Mouse (Mus musculus) neural tube, embryonic 13.5 days (tissue): ENCODE measurements around the gene Pklr. TPM values are rescaled to one million over a fixed set of nuclear protein-coding genes. Genes with fewer than 3 reads are reported as not detected.

Experiments
- ATAC-seq: fragments of 200-750 bp; cut with Nextera tagmentation; 2 replicates; pipeline ENCODE4 v1.8.0; 2017; ENCODE audit warnings: low read depth, mild to moderate bottlenecking, moderate TSS enrichment, moderate library complexity
- H3K27ac ChIP-seq: fragments of 300-500 bp; sonication (generic); replicated peaks from 2 replicates; pipeline ENCODE4 v1.5.1; 2015; ENCODE audit warnings: moderate library complexity, mild to moderate bottlenecking, inconsistent platforms
- H3K27me3 ChIP-seq: fragments of 300-500 bp; sonication (generic); 2 replicates; pipeline ENCODE4 v1.6.1; 2015; ENCODE audit warnings: mild to moderate bottlenecking, inconsistent platforms
- H3K36me3 ChIP-seq: fragments of 300-500 bp; sonication (generic); 2 replicates; pipeline ENCODE4 v1.6.1; 2015; ENCODE audit warnings: mild to moderate bottlenecking, inconsistent platforms
- H3K4me1 ChIP-seq: fragments of 300-500 bp; sonication (generic); replicated peaks from 2 replicates; pipeline ENCODE4 v1.6.1; 2015; ENCODE audit warnings: inconsistent platforms
- H3K4me2 ChIP-seq: fragments of 300-500 bp; sonication (generic); 2 replicates; pipeline ENCODE4 v1.6.1; 2015; ENCODE audit warnings: inconsistent platforms, mild to moderate bottlenecking, moderate library complexity
- H3K4me3 ChIP-seq: fragments of 300-500 bp; sonication (generic); 2 replicates; pipeline ENCODE4 v1.5.1; 2015; ENCODE audit warnings: mild to moderate bottlenecking, inconsistent platforms
- H3K9ac ChIP-seq: fragments of 300-500 bp; sonication (generic); 2 replicates; pipeline ENCODE4 v1.6.1; 2015; ENCODE audit warnings: moderate library complexity, mild to moderate bottlenecking, inconsistent platforms
- H3K9me3 ChIP-seq: fragments of 300-500 bp; sonication (generic); 2 replicates; pipeline ENCODE4 v1.6.1; 2016; ENCODE audit warnings: inconsistent platforms
- WGBS: fragments of 180-500 bp; shearing (Covaris S2); methylation state at CpG from one replicate; pipeline ENCODE4 v1.1.7; 2015; 5-methylcytosine and 5-hydroxymethylcytosine counted together
- polyA plus RNA-seq: library from polyadenylated mRNA; unstranded; fragments of >200 nt; fragmentation: Nextera tagmentation; extraction: Ambion mirVana; gene quantifications from 2 replicates; pipeline ENCODE4 v1.2.1, GENCODE M21; 2015

Gene Pklr
- polyA plus RNA-seq, 1 experiment from 2014 or later: 0.46 TPM

DNA sequence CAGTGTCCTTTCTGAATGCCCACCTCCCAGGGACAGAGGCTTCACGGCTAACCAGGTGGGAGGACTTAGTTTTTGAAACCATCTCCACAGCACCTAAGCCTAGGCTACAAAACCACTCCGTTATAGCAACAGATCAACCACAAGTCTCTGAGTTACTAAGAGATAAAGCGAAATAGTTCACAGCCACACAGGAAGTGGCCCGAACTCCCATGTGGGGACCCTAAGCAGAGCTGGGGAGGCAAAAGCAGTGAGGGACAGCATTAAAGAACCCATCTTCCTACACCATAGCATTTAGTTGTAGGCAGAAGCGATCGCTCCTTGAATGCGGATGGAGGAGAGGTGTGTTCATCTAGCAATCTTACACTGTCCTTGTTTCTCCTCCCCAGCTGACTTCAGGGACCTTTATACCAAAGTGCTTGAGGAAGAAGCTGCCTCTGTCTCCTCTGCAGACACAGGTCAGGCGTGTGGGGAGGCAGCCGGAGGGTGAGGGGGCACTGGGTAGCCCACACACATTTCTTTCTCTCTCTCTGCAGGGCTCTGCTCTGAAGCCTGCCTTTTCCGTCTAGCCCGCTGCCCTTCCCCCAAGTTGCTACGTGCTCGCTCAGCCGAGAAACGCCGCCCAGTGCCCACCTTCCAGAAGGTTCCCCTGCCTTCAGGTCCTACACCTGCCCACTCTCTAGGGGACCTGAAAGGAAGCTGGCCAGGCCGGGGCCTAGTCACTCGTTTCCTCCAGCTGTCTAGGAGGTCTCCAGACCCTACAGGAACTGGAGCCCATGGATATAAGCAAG lies 51.9 kb downstream of the Pklr start:
- peaks cover 32% of the 10 kb centered on the region for H3K36me3 ChIP-seq
- 77% methylated on average over 18 of the region's 18 CpGs for WGBS
- no peaks in the 10 kb centered on the region for H3K27me3 ChIP-seq
- H3K27ac ChIP-seq: no peak overlapping the region
- no peak for ATAC-seq
- no peak overlapping the region for H3K9ac ChIP-seq
- H3K9me3 ChIP-seq: no peaks in the 10 kb centered on the region
- H3K4me3 ChIP-seq: no peak overlapping the region
- peaks cover 25% of the 10 kb centered on the region for H3K4me1 ChIP-seq
- H3K4me2 ChIP-seq: no peak overlapping the region

DNA sequence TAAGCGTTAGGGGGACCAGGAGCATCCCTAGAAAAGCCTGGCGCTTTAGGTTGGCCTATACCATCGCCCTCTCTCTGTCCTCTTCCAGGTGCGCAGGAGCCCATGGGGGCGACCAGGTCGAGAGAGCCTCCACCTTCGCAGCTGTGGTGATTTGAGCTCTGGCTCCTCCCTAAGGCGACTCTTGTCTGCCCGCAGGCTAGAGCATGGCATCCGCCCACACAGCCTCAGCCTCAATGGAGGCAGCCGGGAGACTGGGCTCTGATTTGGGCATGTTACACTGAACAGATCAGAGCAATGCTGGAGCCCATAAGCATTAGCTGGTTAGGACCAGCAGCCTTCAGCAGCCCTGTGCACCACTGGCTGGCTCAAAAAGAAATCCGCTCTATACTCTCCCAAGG lies 52.5 kb downstream of the Pklr start:
- Histone ChIP-seq H3K4me2 (no peak overlapping the region), H3K27me3 (no peaks in the 10 kb centered on the region), H3K4me1 (peaks cover 23% of the 10 kb centered on the region), H3K27ac (no peak overlapping the region), H3K4me3 (no peak overlapping the region), H3K9ac (no peak overlapping the region), H3K9me3 (no peaks in the 10 kb centered on the region), H3K36me3 (peaks cover 32% of the 10 kb centered on the region)
- WGBS: 71% methylated on average over 12 of the region's 12 CpGs
- ATAC-seq: no peak

DNA sequence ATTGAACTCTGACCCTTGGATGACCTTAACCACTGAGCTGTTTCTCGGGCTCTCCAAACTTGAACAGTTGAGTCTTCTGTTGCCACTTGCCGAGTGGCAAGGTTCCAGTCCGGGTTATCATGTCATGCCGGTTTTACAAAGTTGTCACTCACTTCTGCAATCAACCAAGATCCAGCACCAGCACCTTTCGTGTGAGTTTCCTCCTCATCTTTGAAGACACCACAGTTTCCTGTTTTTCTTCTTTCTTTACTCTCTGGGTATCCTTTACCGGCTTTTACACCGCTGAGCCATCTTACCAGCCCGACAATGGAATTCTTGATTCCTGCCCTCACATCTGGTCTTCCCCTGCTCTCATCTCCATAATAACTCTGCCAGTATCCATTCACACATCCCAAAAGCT lies 54.5 kb downstream of the Pklr start:
- no peaks in the 10 kb centered on the region for H3K27me3 ChIP-seq
- no peak overlapping the region for H3K9ac ChIP-seq
- H3K9me3 ChIP-seq: no peaks in the 10 kb centered on the region
- H3K4me3 ChIP-seq: no peak overlapping the region
- ATAC-seq: no peak
- H3K4me2 ChIP-seq: no peak overlapping the region
- H3K27ac ChIP-seq: no peak overlapping the region
- 84% methylated on average over 8 of the region's 8 CpGs for WGBS
- H3K4me1 ChIP-seq: peaks cover 4% of the 10 kb centered on the region
- peaks cover 32% of the 10 kb centered on the region for H3K36me3 ChIP-seq

DNA sequence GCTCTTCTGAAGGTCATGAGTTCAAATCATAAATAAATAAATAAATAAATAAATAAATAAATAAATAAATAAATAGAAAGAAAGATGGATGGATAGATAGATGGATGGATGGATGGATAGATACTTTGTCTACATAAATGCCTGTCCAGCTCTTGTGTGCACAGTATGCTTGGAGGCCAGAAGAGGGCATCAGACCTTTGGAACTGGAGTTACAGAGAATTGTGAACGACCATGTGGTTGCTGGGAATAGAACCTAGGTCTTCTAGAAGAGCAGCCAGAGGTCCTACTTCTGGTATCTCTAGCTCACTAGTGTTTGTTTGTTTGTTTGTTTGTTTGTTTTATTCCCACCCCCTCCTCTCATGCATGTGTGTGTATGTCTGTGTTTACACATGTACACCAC lies 57.4 kb downstream of the Pklr start:
- WGBS: 79% methylated on average over 1 of the region's 1 CpGs
- peaks cover 13% of the 10 kb centered on the region for H3K4me1 ChIP-seq
- ATAC-seq: no peak
- no peak overlapping the region for H3K9ac ChIP-seq
- H3K9me3 ChIP-seq: no peaks in the 10 kb centered on the region
- no peak overlapping the region for H3K27ac ChIP-seq
- H3K4me2 ChIP-seq: no peak overlapping the region
- H3K4me3 ChIP-seq: no peak overlapping the region
- H3K27me3 ChIP-seq: no peaks in the 10 kb centered on the region
- H3K36me3 ChIP-seq: peaks cover 10% of the 10 kb centered on the region

DNA sequence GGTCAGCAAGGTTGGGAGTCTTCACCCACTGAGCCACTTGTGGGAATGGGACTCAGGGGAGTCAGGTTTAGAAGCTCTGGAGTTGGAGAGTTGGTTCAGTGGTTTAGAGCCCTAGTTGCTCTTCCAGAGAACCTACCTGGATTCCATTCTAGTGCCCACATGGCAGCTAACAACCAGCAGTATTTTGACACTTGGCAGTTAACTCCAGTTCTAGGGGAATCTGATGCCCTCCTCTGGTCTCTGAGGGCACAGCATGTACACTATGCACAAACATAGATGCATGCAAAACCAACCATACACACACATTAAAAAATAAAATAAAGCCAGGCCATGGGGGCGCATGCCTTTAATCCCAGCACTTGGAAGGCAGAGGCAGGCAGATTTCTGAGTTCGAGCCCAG lies 57.9 kb downstream of the Pklr start:
- H3K27me3 ChIP-seq: no peaks in the 10 kb centered on the region
- 92% methylated on average over 2 of the region's 2 CpGs for WGBS
- no peak overlapping the region for H3K9ac ChIP-seq
- H3K4me1 ChIP-seq: peaks cover 13% of the 10 kb centered on the region
- no peak overlapping the region for H3K4me2 ChIP-seq
- H3K4me3 ChIP-seq: no peak overlapping the region
- H3K36me3 ChIP-seq: peaks cover 5% of the 10 kb centered on the region; the same call in 1 of the 2 replicates
- no peaks in the 10 kb centered on the region for H3K9me3 ChIP-seq
- no peak overlapping the region for H3K27ac ChIP-seq
- ATAC-seq: no peak

Other genes with a start within 250 kb of the Pklr start
- gene Msto1, start 222.1 kb upstream of the Pklr start, polyA plus RNA-seq: 41.1 and 45.3 TPM in 2 replicates
- 19.1 and 20.6 TPM in 2 replicates for gene Ash1l, start 185.5 kb upstream of the Pklr start, polyA plus RNA-seq
- gene Dap3, start 185.0 kb upstream of the Pklr start, polyA plus RNA-seq: 145 and 152 TPM in 2 replicates
- gene Rusc1, start 42.8 kb upstream of the Pklr start, polyA plus RNA-seq: 83.4 and 91.9 TPM in 2 replicates
- gene Gm43738, start 35.0 kb upstream of the Pklr start, polyA plus RNA-seq: 0.15 TPM in 1 of 2 replicates, not detected in the other
- 329 and 357 TPM in 2 replicates for gene Fdps, start 34.2 kb upstream of the Pklr start, polyA plus RNA-seq
- 34.6 and 35.6 TPM in 2 replicates for gene Hcn3, start 24.1 kb downstream of the Pklr start, polyA plus RNA-seq
- 27.5 and 30.6 TPM in 2 replicates for gene Clk2, start 28.7 kb downstream of the Pklr start, polyA plus RNA-seq
- 129 and 135 TPM in 2 replicates for gene Scamp3, start 41.3 kb downstream of the Pklr start, polyA plus RNA-seq
- 38.9 and 49.9 TPM in 2 replicates for gene Fam189b, start 47.0 kb downstream of the Pklr start, polyA plus RNA-seq
- gene Gba, start 66.8 kb downstream of the Pklr start, polyA plus RNA-seq: 48.3 and 50.0 TPM in 2 replicates
- 45.6 and 52.8 TPM in 2 replicates for gene Thbs3, start 79.0 kb downstream of the Pklr start, polyA plus RNA-seq
- 157 and 170 TPM in 2 replicates for gene Mtx1, start 90.9 kb downstream of the Pklr start, polyA plus RNA-seq
- 1.0 and 1.1 TPM in 2 replicates for gene Muc1, start 92.9 kb downstream of the Pklr start, polyA plus RNA-seq
- 248 and 258 TPM in 2 replicates for gene Krtcap2, start 109.8 kb downstream of the Pklr start, polyA plus RNA-seq
- gene Trim46, start 110.2 kb downstream of the Pklr start, polyA plus RNA-seq: 55.8 and 55.9 TPM in 2 replicates
- gene Dpm3, start 123.2 kb downstream of the Pklr start, polyA plus RNA-seq: 76.9 and 81.4 TPM in 2 replicates
- gene Slc50a1, start 134.4 kb downstream of the Pklr start, polyA plus RNA-seq: 44.0 and 45.5 TPM in 2 replicates
- 12.5 and 14.5 TPM in 2 replicates for gene Efna1, start 145.0 kb downstream of the Pklr start, polyA plus RNA-seq
- 87.4 and 90.1 TPM in 2 replicates for gene Efna3, start 186.8 kb downstream of the Pklr start, polyA plus RNA-seq
- 8.5 and 10.7 TPM in 2 replicates for gene Efna4, start 201.9 kb downstream of the Pklr start, polyA plus RNA-seq
- gene Adam15, start 213.9 kb downstream of the Pklr start, polyA plus RNA-seq: 48.8 and 54.0 TPM in 2 replicates
- gene Dcst2, start 225.8 kb downstream of the Pklr start, polyA plus RNA-seq: 0.17 TPM in 1 of 2 replicates, not detected in the other
- 0.88 and 1.1 TPM in 2 replicates for gene Dcst1, start 229.1 kb downstream of the Pklr start, polyA plus RNA-seq